Mouse (Mus musculus): ENCODE results near the gene Slc5a5. TPM values are rescaled to one million over a fixed set of nuclear protein-coding genes. Genes with fewer than 3 reads are reported as not detected.

Gene Slc5a5
- polyA plus RNA-seq, 2 experiments = 0.03 to 0.10 TPM

GRCm38 (mm10) chr8:70903582-70903981, 11.0 kb upstream of the Slc5a5 start:
- no peaks in the 10 kb centered on the region for H3K27me3 ChIP-seq (ENCODE audit: control insufficient read depth, insufficient read depth, low read length)
- DNase-seq (ENCODE audit: low read depth in 3 of 3, low spot score in 3 of 3) = no peak
- TF ChIP-seq EP300 (IDR thresholded peaks at IDR 0.05; ENCODE audit: low read depth) (no peak), CTCF (IDR thresholded peaks at IDR 0.05; ENCODE audit: low read depth) (no peak)
- no peak overlapping the region for H3K27ac ChIP-seq
- peaks cover 15 to 23% of the 10 kb centered on the region in 2 experiments; a peak in 3 of 4 replicates for H3K4me1 ChIP-seq (replicated peaks; ENCODE audit: control insufficient read depth in 2 of 2, insufficient read depth in 2 of 2, low read length in 1 of 2)
- no peak overlapping the region for H3K4me3 ChIP-seq (ENCODE audit: insufficient read depth in 1 of 2, low read depth in 2 of 2, low read length in 2 of 2)
- H3K9ac ChIP-seq (replicated peaks) = no peak overlapping the region
- H3K36me3 ChIP-seq (replicated peaks; ENCODE audit: control insufficient read depth, insufficient read depth, low read depth) = no peaks in the 10 kb centered on the region
- no peaks in the 10 kb centered on the region for H3K9me3 ChIP-seq (ENCODE audit: control insufficient read depth, low read length)
- ATAC-seq (ENCODE audit: insufficient read depth) = no peak
- H3K4me2 ChIP-seq (ENCODE audit: low read depth) = no peak overlapping the region

GRCm38 (mm10) chr8:70903112-70903511, 10.6 kb upstream of the Slc5a5 start:
- Histone ChIP-seq H3K9me3 (ENCODE audit: control insufficient read depth, low read length) (no peaks in the 10 kb centered on the region), H3K4me3 (ENCODE audit: insufficient read depth in 1 of 2, low read depth in 2 of 2, low read length in 2 of 2) (no peak overlapping the region), H3K27me3 (ENCODE audit: control insufficient read depth, insufficient read depth, low read length) (no peaks in the 10 kb centered on the region), H3K4me1 (replicated peaks; ENCODE audit: control insufficient read depth in 2 of 2, insufficient read depth in 2 of 2, low read length in 1 of 2) (peaks cover 15 to 26% of the 10 kb centered on the region in 2 experiments; a peak in 3 of 4 replicates), H3K27ac (no peak overlapping the region), H3K36me3 (replicated peaks; ENCODE audit: control insufficient read depth, insufficient read depth, low read depth) (no peaks in the 10 kb centered on the region), H3K9ac (replicated peaks) (no peak overlapping the region), H3K4me2 (ENCODE audit: low read depth) (no peak overlapping the region)
- WGBS (ENCODE audit: insufficient replicate concordance) = 55% methylated on average over 4 of the region's 4 CpGs
- no peak for ATAC-seq (ENCODE audit: insufficient read depth)
- DNase-seq (ENCODE audit: low read depth in 3 of 3, low spot score in 3 of 3) = no peak
- TF ChIP-seq CTCF (IDR thresholded peaks at IDR 0.05; ENCODE audit: low read depth) (no peak), EP300 (IDR thresholded peaks at IDR 0.05; ENCODE audit: low read depth) (no peak)

- no peak for ATAC-seq (ENCODE audit: insufficient read depth)
- no peak for DNase-seq (ENCODE audit: low read depth in 3 of 3, low spot score in 3 of 3)
- Histone ChIP-seq H3K9ac (replicated peaks) (no peak overlapping the region), H3K27ac (no peak overlapping the region), H3K27me3 (ENCODE audit: control insufficient read depth, insufficient read depth, low read length) (no peaks in the 10 kb centered on the region), H3K4me1 (replicated peaks; ENCODE audit: control insufficient read depth in 2 of 2, insufficient read depth in 2 of 2, low read length in 1 of 2) (peaks cover 10 to 21% of the 10 kb centered on the region in 2 experiments; a peak in 3 of 4 replicates), H3K9me3 (ENCODE audit: control insufficient read depth, low read length) (no peaks in the 10 kb centered on the region), H3K36me3 (replicated peaks; ENCODE audit: control insufficient read depth, insufficient read depth, low read depth) (no peaks in the 10 kb centered on the region), H3K4me3 (ENCODE audit: insufficient read depth in 1 of 2, low read depth in 2 of 2, low read length in 2 of 2) (no peak overlapping the region), H3K4me2 (ENCODE audit: low read depth) (no peak overlapping the region)
- no peak for TF ChIP-seq EP300 (IDR thresholded peaks at IDR 0.05; ENCODE audit: low read depth)
- no peak for TF ChIP-seq CTCF (IDR thresholded peaks at IDR 0.05; ENCODE audit: low read depth)
- WGBS (ENCODE audit: insufficient replicate concordance) = 54% methylated on average over 5 of the region's 5 CpGs
These were observed 9.7 kb upstream of the Slc5a5 start for GRCm38 (mm10) chr8:70902211-70902610.

- 45% methylated on average over 2 of the region's 2 CpGs for WGBS (ENCODE audit: insufficient replicate concordance)
- DNase-seq (ENCODE audit: low read depth in 3 of 3, low spot score in 3 of 3) (no peak), ATAC-seq (ENCODE audit: insufficient read depth) (no peak)
- peaks cover 4% of the 10 kb centered on the region for H3K36me3 ChIP-seq (replicated peaks; ENCODE audit: control insufficient read depth, insufficient read depth, low read depth)
- H3K27me3 ChIP-seq (ENCODE audit: control insufficient read depth, insufficient read depth, low read length) = no peaks in the 10 kb centered on the region
- H3K4me2 ChIP-seq (ENCODE audit: low read depth) = no peak overlapping the region
- H3K9ac ChIP-seq (replicated peaks) = no peak overlapping the region
- H3K27ac ChIP-seq = no peak overlapping the region
- TF ChIP-seq EP300 (IDR thresholded peaks at IDR 0.05; ENCODE audit: low read depth) (no peak), CTCF (IDR thresholded peaks at IDR 0.05; ENCODE audit: low read depth) (no peak)
- H3K4me1 ChIP-seq (replicated peaks; ENCODE audit: control insufficient read depth in 2 of 2, insufficient read depth in 2 of 2, low read length in 1 of 2) = peaks cover 3 to 14% of the 10 kb centered on the region in 2 experiments; a peak in 3 of 4 replicates
- no peak overlapping the region for H3K4me3 ChIP-seq (ENCODE audit: insufficient read depth in 1 of 2, low read depth in 2 of 2, low read length in 2 of 2)
- no peaks in the 10 kb centered on the region for H3K9me3 ChIP-seq (ENCODE audit: control insufficient read depth, low read length)
These were observed 8.4 kb upstream of the Slc5a5 start for GRCm38 (mm10) chr8:70900872-70901387.

- Histone ChIP-seq H3K36me3 (replicated peaks; ENCODE audit: control insufficient read depth, insufficient read depth, low read depth) (peaks cover 21% of the 10 kb centered on the region), H3K4me1 (replicated peaks; ENCODE audit: control insufficient read depth in 2 of 2, insufficient read depth in 2 of 2, low read length in 1 of 2) (peaks cover 0 to 3% of the 10 kb centered on the region in 2 experiments; a peak in 1 of 4 replicates), H3K9ac (replicated peaks) (no peak overlapping the region), H3K27me3 (ENCODE audit: control insufficient read depth, insufficient read depth, low read length) (no peaks in the 10 kb centered on the region), H3K9me3 (ENCODE audit: control insufficient read depth, low read length) (no peaks in the 10 kb centered on the region), H3K4me3 (ENCODE audit: insufficient read depth in 1 of 2, low read depth in 2 of 2, low read length in 2 of 2) (no peak overlapping the region), H3K27ac (no peak overlapping the region), H3K4me2 (ENCODE audit: low read depth) (no peak overlapping the region)
- ATAC-seq (ENCODE audit: insufficient read depth) (no peak), DNase-seq (ENCODE audit: low read depth in 3 of 3, low spot score in 3 of 3) (no peak)
- WGBS (ENCODE audit: insufficient replicate concordance) = 73% methylated on average over 2 of the region's 2 CpGs
- no peak for TF ChIP-seq EP300 (IDR thresholded peaks at IDR 0.05; ENCODE audit: low read depth)
- no peak for TF ChIP-seq CTCF (IDR thresholded peaks at IDR 0.05; ENCODE audit: low read depth)
These were observed 6.7 kb upstream of the Slc5a5 start for GRCm38 (mm10) chr8:70899226-70899625.

All from liver, embryonic 14.5 days (tissue).